Mouse (Mus musculus): ENCODE data around the gene Tspear.
"Not testable (repeated sequence)": the region's sequence is repeated elsewhere in the genome, so short reads cannot be mapped to it uniquely, and the experiment has no call there.

Tspear gene

GRCm38 (mm10) chr10:77685895-77686664 lies at the start of gene Tspear:
Gene Tspear, plus strand, starts transcription at chr10:77686569.
- DNase-seq (ENCODE audit: low read depth, low spot score) = no peak

- DNase-seq (ENCODE audit: low read depth, low spot score) = no peak
Measured at GRCm38 (mm10) chr10:77638956-77639355, 47.4 kb upstream of the Tspear start.

DNA sequence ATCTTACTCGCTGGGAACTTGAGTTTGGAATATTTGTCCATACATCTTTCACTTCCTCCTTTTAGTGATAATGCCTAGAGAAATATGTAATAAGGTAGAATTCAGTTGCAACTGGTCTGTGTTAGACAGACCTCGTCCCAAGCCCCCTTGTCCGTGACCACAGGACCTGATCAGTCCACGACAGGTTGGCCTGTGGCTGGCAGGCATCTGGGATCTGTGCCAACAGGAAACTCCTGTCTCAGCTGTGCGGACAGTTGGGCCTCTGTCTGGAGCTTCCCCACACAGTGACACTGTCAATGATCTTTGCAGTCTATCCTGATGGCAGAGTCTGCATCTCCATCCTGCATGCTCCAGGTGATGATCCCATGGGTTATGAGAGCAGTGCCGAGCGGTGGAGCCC lies 43.2 kb upstream of the Tspear start:
- DNase-seq (ENCODE audit: low read depth, low spot score) = no peak

GRCm38 (mm10) chr10:77645571-77645970 lies 40.8 kb upstream of the Tspear start:
- DNase-seq (ENCODE audit: low read depth, low spot score) = no peak

GRCm38 (mm10) chr10:77647461-77647860 lies 38.9 kb upstream of the Tspear start:
- no peak for DNase-seq (ENCODE audit: low read depth, low spot score)

GRCm38 (mm10) chr10:77647901-77648300 lies 38.5 kb upstream of the Tspear start:
- DNase-seq (ENCODE audit: low read depth, low spot score) = no peak

- no peak for DNase-seq (ENCODE audit: low read depth, low spot score)
Measured at GRCm38 (mm10) chr10:77652046-77652445, 34.3 kb upstream of the Tspear start.

- no peak for DNase-seq (ENCODE audit: low read depth, low spot score)
Measured at GRCm38 (mm10) chr10:77658286-77658994, 27.9 kb upstream of the Tspear start.

DNA sequence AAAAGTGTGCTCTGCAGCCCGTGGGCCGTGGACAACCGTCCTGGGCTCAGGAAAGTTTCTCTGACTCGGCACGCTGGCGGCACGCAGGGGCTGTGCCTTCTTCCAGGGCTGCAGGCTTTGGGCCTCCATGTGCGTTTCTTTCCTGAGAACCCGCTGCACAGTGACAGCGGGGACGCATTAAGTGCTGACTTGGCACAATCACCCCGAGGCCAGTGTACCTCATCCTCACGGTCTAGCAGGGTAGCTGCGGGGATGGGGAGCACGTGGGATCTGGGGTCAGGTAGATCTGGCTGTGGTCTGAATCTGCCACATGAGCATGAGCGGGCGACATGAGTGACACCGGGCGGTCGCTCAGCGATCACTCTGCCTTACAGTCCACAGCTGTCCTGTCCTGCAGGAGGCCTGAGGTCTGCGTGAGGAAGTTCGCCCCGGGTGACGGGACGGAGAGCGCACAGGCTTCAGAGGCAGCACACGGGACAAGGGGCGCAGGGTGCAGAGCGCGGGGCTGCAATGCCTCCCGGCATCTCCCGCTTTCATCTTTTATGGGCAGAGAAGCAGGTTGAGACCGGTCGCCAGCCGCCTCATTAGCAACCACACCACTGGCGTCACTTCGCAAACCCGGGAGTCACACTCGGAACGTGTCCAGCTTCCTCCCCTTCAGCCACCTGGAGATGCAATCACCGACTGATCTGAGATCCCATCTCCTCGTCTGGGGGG lies 22.3 kb upstream of the Tspear start:
- DNase-seq (ENCODE audit: low read depth, low spot score) = no peak

- no peak for DNase-seq (ENCODE audit: low read depth, low spot score)
Measured at GRCm38 (mm10) chr10:77666342-77666741, 20.0 kb upstream of the Tspear start.

- DNase-seq (ENCODE audit: low read depth, low spot score) = peak; percentile 40
Measured at GRCm38 (mm10) chr10:77667402-77667801, 19.0 kb upstream of the Tspear start.

DNA sequence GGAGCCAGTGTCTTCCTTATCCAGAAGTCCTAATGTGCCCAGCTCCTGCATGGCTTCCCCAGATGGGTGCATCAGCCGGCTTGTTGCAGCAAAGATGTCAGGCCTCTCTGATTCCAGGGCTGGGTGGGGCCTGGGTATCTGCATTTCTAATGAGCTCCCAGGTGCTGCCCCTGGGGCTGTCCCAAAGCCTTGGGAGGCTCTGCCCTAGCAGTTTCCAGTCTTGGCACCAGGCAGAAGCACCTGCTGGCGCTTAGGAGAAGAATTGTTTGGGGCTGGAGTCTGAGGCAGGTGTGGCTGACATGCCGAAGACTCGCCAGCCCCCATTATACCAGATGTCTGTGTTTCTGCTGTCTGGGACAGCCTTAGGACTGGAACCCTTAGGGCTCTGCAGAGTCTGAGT lies 15.7 kb upstream of the Tspear start:
- DNase-seq (ENCODE audit: low read depth, low spot score) = no peak

DNA sequence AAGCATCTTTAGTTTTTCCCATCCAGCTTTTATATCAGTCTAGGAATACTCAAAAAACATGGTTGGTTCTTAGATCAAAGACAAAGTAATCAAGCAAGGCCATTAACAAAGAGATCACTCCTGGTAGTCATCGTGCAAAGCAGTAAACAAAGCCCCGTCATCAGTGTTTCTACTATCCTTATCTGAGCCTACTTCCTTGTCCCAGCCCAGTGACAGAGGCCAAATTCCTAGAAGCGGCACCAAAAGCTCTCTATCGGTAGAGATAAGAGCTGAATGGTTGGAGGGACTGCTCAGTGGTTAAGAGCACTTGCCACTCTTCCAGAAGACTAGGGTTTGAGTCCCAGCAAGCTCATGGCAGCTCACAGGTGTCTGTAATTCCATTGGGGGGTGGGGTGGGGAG lies 14.8 kb upstream of the Tspear start:
- no peak for DNase-seq (ENCODE audit: low read depth, low spot score)

DNA sequence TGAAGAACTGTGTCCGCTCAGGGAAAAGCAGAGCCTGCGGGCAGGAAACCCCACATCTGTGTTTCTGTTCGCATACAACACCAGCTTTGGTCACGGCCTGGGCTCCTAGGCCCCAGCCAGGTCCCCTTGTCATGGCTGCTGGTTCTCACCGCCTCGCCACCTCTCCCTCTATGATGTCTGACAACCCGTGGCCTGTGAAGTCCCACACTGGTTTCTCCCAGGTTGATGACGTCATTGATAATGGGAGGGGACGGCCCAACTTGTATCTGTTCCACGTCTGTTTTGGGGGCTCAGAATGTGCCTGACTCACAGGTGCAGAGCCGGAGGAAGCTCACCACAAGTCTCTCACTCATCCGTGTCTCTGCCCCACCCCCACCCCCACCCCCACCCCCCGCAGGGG lies 12.6 kb upstream of the Tspear start:
- no peak for DNase-seq (ENCODE audit: low read depth, low spot score)

- DNase-seq (ENCODE audit: low read depth, low spot score) = no peak
Measured at GRCm38 (mm10) chr10:77677562-77677961, 8.8 kb upstream of the Tspear start.

DNA sequence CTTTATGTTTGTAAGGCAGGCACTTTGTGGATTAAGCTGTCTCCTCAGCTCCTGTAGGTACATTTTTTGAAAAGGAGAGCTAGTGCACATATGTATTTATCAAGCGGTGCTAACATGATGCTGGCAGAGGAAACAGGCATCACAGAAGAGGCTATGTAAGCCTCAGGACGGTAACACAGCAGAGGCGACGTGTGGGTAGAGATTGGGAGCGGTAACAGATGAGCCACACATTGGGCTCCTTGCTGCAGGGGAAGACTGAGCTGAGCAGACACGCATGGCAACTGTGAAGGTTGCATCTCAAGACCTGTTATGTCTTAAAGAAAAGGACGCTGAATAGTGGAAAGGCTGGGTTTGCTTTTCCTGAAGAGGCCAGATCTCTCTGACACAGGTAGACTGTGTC lies 3.4 kb upstream of the Tspear start:
- peak; percentile 11 for DNase-seq (ENCODE audit: low read depth, low spot score)

GRCm38 (mm10) chr10:77684181-77684580 lies 2.2 kb upstream of the Tspear start:
- no peak for DNase-seq (ENCODE audit: low read depth, low spot score)

- DNase-seq (ENCODE audit: low read depth, low spot score) = no peak
Measured at GRCm38 (mm10) chr10:77687021-77687420, 652 bp downstream of the Tspear start.

DNA sequence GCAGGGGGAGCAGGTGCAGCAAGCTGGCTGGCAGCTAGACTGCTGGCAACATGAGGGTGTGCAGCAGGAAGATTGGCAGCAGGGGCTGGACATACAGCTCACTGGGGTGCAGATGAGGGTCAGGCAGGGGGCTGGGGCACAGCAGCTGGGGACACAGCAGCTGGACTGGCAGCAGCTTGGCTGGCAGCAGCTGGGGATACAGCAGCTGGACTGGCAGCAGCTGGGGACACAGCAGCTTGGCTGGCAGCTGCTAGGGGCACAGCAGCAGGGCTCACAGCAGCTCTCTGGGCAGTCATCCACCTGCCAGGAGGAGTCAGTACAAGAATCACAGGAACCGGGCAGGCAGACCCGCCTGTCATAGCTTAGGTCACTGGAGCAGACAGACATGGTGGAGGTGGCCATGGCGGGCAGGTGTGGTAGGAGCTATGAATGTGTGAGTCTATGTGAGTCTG lies 4.0 kb downstream of the Tspear start, which contains the start of gene Gm19402:
Gm19402 (minus strand) TSS at position 402 of the 452 bp plus-strand sequence.
- DNase-seq (ENCODE audit: low read depth, low spot score) = not testable (repeated sequence)

GRCm38 (mm10) chr10:77697133-77697532 lies 10.8 kb downstream of the Tspear start, which contains the start of gene Gm9508:
Gene Gm9508, minus strand, starts transcription at chr10:77697233.
- no peak for DNase-seq (ENCODE audit: low read depth, low spot score)

- no peak for DNase-seq (ENCODE audit: low read depth, low spot score)
Measured at GRCm38 (mm10) chr10:77706326-77706725, 20.0 kb downstream of the Tspear start, which contains the start of gene Gm10272. Gene Gm10272, plus strand, starts transcription at chr10:77706626.

DNA sequence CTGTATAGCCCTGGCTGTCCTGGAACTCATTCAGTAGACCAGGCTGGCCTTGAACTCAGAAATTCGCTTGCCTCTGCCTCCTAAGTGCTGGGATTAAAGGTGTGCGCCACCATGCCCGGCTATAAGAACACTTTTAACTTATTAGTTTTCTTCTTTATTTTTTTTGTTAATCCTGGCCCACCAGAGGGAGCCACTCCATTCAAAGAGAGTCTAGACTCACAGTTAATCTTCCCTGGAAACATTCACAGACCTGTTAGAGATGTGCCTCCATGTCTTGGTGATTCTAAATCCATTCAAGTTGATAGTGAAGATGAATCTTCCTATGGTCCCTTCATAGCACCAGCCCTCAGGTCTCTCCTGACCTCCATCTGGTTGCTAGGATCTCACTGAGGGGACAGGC lies 23.5 kb downstream of the Tspear start:
- DNase-seq (ENCODE audit: low read depth, low spot score) = no peak

Data from telencephalon, adult 2 months (tissue).